Mouse (Mus musculus) liver, postnatal 0 days (tissue): Measurements from ENCODE around the gene Disp1.

ENCODE experiments used
- CTCF ChIP-seq: sonication (generic); IDR thresholded peaks from 2 replicates; pipeline ENCODE4 v1.5.1; 2016; ENCODE audit warnings: antibody characterized with exemption, low read depth
- EP300 ChIP-seq: IDR thresholded peaks from 2 replicates; pipeline ENCODE4 v1.6.1; 2016; ENCODE audit warnings: antibody characterized with exemption, low read depth, mild to moderate bottlenecking

DNA sequence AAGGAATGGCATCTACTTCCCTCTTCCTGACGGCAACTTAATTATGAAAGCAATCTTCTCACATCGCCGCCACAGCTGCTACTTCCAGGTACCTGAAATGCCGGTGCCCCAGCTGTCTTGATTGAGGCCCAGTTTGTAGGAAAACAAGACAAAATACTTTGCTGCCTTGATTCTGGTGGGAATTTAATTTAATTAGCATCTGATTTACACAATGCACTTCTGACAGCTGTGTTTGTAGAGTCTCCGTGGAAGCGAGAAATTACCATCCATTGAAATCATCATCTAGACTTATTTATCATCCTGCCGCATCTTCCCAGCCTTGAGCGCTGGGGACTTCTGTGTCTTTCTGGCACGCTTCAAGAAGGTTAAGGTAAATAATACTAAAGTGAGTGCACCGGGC lies 31.3 kb upstream of the Disp1 start:
- TF ChIP-seq CTCF (no peak), EP300 (no peak)
